Mouse (Mus musculus) CD4-positive helper T cell, adult 2 months (primary cell): ENCODE measurements around the gene Gpd2.
A peak's percentile ranks its signal among the peaks of the same experiment; 100 is the strongest.

Experiments
- DNase-seq: peaks from one replicate; pipeline ENCODE4 v3.0.0-alpha.2; 2012; ENCODE audit warnings: low read depth, missing footprints, low spot score

Gene Gpd2

GRCm38 (mm10) chr2:57301539-57301938, 64.1 kb downstream of the Gpd2 start:
- no peak for DNase-seq

GRCm38 (mm10) chr2:57304212-57304611, 66.8 kb downstream of the Gpd2 start:
- no peak for DNase-seq

GRCm38 (mm10) chr2:57312268-57312797, 74.9 kb downstream of the Gpd2 start:
- no peak for DNase-seq

- peak; percentile 41 for DNase-seq
Observed at GRCm38 (mm10) chr2:57316055-57316454, 78.6 kb downstream of the Gpd2 start.

- no peak for DNase-seq
Observed at GRCm38 (mm10) chr2:57318336-57318735, 80.9 kb downstream of the Gpd2 start.

DNA sequence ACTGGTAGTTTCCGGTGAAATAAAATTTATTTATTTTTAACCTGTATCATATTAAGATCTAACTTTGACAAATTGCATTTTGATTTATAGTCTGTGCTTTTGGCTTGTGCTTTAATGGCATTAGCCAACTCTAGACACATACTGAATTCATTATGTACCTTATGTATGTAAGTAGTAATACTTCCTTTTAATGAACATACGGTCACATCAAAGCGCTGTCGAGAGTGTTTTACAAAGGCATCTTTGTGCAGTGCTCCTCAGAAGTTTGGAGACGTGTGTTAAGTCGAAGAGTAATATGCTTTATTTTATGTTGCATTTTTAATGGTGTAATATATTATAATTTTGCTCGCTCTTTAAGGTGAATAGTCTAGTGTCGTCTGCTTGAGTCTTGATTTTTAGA, 88.7 kb downstream of the Gpd2 start:
- DNase-seq, result no peak

DNA sequence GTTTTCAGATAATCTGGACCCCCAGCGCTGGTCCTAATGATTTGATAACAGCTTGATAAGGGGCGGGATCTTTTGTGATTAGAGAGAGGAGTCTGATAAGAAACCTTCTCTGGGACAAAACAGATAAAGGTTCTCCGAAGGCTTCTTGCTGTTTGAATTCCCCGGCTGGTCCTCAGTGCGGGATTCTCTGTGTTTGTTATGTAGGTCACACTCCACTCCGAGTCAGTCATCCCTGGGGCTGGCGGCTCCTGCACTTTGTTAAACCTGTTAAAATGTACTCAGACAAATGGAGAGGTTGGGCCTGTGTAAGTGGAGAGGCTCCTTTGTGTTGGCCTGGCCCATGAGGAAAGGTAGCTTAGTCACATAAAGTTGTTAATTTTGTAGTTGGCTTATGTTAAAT, 91.9 kb downstream of the Gpd2 start:
- DNase-seq, result no peak

- DNase-seq, result no peak
Observed at GRCm38 (mm10) chr2:57330812-57331211, 93.4 kb downstream of the Gpd2 start.

- DNase-seq, result no peak
Observed at GRCm38 (mm10) chr2:57331266-57331665, 93.8 kb downstream of the Gpd2 start.

DNA sequence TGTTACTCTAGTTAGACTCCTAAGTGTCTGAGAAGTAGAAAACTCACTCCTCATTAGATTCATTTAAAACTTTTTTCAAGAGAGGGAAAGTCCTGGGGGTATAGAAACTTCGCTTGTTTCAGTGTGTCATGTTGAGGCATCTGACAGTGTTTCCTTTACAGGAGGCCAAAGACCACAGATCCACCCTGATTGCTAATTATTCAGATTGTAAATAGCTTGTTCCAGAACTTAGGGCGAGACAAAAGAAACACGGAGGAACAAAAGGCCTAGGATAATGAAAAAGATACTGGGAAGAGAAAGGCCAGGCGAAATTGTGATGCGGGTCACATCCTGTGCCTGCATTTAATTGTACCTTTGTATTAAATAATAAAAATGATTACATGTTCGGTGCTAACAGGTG, 96.0 kb downstream of the Gpd2 start:
- DNase-seq, result no peak

DNA sequence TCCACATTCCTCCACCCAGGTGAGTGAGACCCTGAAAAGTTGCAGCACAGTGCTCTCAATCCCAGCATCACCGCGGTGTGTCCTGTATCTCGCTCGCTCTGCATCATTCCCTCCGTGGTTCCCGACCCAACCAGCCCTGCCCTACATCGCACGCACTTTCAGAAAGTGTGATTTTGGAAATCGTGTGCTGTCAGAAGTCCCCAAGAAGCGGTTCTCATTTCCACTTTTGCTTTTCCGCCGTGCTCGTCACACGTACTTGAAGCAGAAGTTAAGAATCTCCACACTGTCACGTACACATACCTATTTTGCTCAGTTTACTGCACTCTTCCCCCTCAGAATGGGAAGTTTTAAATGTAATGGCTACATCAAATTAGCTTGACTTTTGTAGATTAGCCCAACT, 98.0 kb downstream of the Gpd2 start:
- DNase-seq, result no peak

GRCm38 (mm10) chr2:57338779-57339178, 101.3 kb downstream of the Gpd2 start:
- no peak for DNase-seq

- DNase-seq, result no peak
Observed at GRCm38 (mm10) chr2:57342910-57343309, 105.5 kb downstream of the Gpd2 start.

- no peak for DNase-seq
Observed at GRCm38 (mm10) chr2:57350615-57351014, 113.2 kb downstream of the Gpd2 start.

GRCm38 (mm10) chr2:57353722-57354432, 116.4 kb downstream of the Gpd2 start:
- no peak for DNase-seq

- DNase-seq, result no peak
Observed at GRCm38 (mm10) chr2:57354848-57355247, 117.4 kb downstream of the Gpd2 start.

GRCm38 (mm10) chr2:57356222-57356822, 118.9 kb downstream of the Gpd2 start:
- peak; percentile 48 for DNase-seq

DNA sequence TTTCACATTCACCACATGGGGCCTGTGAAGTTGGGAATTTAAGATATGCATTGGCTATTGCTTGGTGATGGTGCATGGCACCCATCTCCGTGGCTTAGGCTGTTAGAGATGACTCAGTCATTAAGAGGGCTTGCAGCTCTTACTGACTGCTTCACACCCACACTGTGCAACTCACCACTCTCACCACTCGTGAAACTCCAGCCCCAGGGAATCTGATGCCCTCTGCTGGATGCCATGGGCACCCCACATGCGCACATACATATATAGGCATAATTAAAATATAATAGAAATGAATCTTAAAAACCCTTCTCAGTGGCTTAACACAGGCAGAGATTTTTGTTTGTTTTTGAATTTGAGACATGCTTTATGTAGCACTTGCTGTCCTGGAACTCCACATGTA, 125.1 kb downstream of the Gpd2 start:
- peak; percentile 6 for DNase-seq

DNA sequence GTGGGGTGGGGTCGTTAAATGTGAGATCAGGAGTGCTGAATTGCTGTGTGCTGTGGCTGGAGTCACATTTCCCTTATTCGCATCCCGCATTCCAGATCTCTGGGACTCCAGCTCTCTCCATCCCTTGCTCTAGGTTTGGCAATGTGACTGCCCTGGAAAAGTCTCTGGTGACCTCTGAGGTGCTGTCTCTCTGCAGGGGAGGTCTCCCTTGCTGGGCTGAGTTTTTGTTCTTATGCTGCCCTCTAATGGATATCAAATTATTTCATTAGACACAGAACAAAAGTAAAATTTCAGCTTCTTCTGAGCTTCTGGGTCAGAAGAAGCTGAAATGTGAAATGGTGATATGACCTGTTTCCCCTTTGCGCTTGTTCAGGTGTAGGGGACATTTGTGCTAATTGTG, 137.2 kb downstream of the Gpd2 start:
- no peak for DNase-seq

DNA sequence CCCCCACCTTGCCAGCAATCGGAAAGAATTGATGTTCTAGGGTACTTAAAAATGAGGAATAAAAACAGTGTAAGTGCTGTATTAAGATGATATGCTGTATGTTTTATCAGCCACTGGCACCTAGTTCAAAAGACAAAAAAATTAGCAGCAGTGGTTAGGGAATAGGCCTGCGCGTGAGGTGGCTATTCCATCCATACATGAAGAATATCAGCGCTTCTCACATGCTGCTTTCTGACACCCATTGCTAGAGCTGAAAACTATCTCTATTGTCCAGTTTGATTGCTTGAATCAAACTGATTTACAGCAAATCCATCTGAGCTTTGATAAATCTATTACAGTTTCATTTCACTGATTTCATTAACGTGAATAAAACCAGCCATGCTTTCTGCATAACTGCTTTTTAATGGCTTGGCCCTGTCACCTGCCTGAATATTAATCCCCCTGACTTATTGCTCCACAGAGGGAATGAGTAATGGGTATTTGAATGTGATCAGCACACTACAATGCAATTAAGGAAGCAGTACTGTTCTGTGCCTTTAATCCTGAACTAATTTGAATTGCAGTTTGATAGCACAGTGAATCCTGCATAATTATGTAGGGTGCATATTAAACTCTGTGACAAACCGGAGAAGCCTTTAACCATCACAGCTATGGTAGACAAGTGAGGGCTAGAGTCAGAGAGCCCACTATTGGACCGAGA, 137.9 kb downstream of the Gpd2 start:
- DNase-seq, result no peak

- no peak for DNase-seq
Observed at GRCm38 (mm10) chr2:57378147-57378889, 140.9 kb downstream of the Gpd2 start.

- no peak for DNase-seq
Observed at GRCm38 (mm10) chr2:57384625-57385024, 147.2 kb downstream of the Gpd2 start.
